Mouse (Mus musculus): Measurements from ENCODE around the gene Ccni.
A peak's percentile ranks its signal among the peaks of the same experiment; 100 is the strongest.

Ccni gene

GRCm38 (mm10) chr5:93206109-93207005 lies at the start of gene Ccni, which contains the start of gene 2010109A12Rik:
TSS of gene Ccni (minus strand) at chr5:93206495.
TSS of gene 2010109A12Rik (plus strand) at chr5:93206518.
- DNase-seq = peak; percentile 99

DNA sequence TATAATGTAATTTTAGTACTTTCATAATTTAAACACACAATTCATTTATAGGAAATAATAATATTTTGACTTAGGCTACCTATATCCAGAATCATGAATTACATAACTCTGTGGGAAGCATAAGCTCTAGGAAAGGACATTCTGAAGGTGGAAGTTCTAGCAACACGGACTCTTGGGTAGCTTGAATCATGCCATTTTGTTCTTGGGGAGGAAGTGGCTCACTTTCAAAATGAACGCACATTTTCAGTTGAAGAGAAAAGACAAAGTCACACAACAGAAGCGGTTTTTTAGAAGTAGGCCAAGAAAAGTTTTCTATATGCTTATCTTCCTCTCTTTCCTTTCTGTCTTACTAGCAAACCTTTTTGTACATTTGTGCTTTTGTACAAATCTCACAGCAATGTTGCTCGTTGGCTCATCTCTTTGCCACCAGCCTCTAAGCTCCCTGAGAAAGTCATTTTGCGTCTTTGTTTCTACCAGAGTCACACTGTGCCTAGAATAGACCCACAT lies 49.5 kb upstream of the Ccni start:
- no peak for DNase-seq

DNA sequence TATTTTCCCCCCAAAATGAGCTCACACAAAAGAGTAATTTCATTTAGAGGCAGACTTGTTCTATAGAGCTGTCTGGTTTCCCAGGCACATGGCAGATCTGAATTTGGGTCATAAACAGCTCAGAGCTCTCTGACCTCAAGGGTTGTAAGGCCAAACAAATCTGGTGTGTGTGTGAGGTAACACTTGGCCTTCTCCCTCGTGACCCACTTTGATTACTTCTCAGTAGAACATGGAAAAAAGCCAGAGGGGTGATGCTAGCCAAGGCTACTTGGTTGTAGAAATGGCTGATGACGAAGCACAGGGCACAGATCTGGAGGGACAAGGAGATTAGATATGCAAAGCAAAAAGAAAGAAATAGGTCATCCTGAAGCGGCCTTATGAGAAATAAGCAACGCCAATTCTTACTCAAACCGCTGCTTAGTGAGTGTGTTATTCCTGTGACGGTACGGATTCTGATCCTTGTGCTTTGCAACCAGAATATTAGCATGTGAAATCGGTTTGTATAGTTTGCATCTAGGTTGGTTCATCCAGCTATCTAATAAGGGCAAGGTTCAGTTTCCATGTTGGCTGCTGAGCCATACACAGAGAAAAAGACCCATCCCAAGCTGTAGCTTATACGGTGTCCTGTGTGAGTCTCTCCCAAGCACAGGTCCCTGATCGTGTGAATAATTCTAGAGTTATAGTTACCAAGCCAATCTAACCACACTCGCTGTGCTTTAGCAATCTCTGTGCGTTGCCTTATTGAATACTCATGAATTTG lies 44.9 kb upstream of the Ccni start:
- peak; percentile 96 for DNase-seq

- peak; percentile 11 for DNase-seq
Observed at GRCm38 (mm10) chr5:93249940-93250578, 43.8 kb upstream of the Ccni start.

- peak; percentile 64 for DNase-seq
Observed at GRCm38 (mm10) chr5:93245280-93245679, 39.0 kb upstream of the Ccni start.

- peak; percentile 37 for DNase-seq
Observed at GRCm38 (mm10) chr5:93239590-93240544, 33.6 kb upstream of the Ccni start.

GRCm38 (mm10) chr5:93236541-93236940 lies 30.2 kb upstream of the Ccni start:
- no peak for DNase-seq

DNA sequence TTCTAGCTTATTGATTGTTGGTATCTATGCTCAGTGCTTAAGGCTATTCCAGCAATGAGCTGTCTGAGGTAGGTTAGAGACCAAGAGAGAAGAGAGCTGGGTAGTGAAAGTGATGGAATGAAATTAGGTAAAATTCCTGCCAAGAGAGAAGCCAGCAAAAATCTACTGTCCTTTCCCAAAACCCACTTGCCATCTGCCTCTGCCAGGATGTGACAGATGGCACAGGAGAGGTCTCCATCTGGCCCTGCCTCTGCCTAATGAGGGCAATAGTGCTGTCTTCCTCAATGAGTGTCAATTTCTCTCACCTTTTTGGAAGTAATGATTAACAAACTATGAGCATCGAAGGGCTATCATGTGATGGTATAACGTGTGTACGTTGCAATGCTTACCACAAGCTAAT lies 29.6 kb upstream of the Ccni start:
- no peak for DNase-seq

DNA sequence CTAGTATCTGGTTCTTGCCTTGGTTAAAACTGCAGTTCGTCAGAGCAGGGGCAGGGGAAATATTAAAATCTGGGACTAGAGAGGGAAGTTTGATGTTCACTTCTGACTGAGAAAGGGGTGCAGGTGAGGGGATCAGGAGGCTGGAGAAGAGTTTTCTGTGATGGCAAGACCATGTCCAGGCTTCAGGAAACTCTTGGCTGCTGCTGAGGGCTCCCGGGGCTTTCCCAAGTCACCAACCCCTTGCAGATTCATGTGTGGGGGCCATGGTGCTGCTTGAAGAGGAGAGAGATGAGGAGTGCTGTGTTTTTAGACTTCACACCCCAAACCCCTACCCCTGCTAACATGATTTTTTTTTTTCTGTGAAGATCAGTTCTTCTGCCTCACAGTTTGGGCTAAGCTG lies 28.3 kb upstream of the Ccni start:
- no peak for DNase-seq

DNA sequence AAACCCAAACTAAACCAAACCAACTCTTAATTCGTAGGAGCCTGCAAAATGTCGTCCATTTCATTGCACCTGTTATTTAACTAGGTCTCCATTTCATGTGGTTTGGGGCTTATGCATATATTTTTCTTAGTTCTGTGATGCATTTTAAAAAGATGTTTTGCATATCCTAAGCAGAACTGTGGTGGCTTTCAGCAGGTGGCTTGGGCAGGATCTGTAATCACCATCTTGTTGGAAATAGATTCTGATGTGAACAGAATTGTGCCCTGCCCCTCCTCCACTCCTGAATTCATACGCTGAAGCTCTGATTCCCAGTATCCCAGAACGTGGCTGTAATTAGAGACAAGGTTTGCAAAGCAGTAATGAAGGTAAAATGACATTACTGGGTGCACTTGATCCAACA lies 27.8 kb upstream of the Ccni start:
- DNase-seq = no peak

GRCm38 (mm10) chr5:93232838-93233237 lies 26.5 kb upstream of the Ccni start:
- no peak for DNase-seq

GRCm38 (mm10) chr5:93231721-93232120 lies 25.4 kb upstream of the Ccni start:
- DNase-seq = no peak

GRCm38 (mm10) chr5:93229527-93229926 lies 23.2 kb upstream of the Ccni start:
- no peak for DNase-seq

DNA sequence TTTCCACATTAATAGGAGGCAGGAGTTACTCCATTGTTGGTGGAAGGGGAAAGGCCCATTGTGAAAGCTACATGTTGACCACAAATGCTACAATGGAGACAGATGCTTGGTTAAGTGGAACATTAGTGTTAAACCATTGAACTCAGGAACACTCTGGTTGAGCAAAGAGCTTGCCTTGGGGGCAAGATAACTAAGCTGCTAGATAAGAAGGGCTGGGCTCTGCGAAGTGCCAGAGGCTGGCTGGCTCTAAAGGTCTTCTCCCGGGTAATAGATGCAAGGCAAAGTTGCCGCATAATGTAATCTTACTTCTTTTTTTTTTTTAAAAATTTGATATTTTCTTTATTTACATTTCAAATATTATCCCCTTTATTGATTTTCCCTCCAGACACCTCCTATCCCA lies 20.9 kb upstream of the Ccni start:
- no peak for DNase-seq

- DNase-seq = peak; percentile 79
Observed at GRCm38 (mm10) chr5:93224549-93224948, 18.3 kb upstream of the Ccni start.

GRCm38 (mm10) chr5:93221661-93222060 lies 15.4 kb upstream of the Ccni start:
- DNase-seq = peak; percentile 75

- DNase-seq = peak; percentile 66
Observed at GRCm38 (mm10) chr5:93218375-93218774, 12.1 kb upstream of the Ccni start.

DNA sequence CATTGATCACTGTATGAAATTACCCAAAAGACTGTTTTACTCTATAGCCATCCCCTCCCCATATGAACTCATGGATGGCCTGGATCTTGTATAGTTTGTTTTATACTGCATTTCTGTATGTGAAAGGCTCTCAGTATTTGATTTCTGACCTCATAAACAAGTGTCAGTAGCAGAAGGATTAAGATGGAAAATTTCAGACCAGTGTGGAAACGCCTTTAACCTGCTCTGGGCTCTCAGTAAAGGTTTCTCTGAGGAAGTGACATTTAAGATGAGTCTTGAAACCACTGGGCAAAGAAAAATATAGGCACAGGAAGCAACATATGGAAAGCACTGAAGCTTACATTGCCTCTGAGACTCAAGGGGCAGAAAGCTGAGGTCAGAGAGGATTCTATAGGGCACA lies 1.3 kb upstream of the Ccni start:
- no peak for DNase-seq

GRCm38 (mm10) chr5:93207006-93207348 lies 682 bp upstream of the Ccni start:
- no peak for DNase-seq

DNA sequence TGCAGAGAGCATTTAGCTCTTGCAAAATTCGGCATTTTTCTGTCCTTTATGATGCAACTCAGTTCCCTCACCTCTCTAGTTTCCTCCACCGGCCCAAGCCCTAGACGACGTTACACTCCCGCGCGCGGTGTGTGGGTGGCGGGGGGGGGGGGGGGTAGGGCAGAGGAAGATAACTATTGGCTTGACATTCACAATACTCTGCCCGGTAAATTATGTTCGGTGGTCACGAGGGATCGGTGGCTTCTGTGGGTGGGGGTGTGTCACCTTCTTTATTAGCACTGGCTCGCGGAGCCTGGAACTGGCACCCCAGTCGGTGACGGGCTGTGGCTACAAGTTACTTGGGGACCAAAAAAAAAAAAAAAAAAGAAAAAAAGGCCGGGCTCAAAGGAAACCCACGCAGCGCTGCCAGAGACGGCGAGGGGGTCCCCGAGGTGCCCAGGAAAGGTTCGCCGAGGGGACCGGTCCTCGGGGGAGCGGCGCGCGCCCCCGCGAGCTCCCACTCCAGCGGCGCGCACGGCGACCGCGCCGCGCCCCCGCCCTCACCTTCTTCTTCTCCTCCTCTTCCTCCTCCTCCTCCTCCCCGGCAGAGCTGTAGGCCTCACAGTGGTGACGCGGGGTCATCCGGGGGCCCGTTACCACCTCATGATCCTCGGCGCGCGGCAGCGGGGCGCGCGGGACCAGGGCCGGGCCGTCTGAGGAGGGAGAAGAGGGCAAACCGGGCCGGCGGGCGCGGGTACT lies 755 bp downstream of the Ccni start:
- peak; percentile 98 for DNase-seq

DNA sequence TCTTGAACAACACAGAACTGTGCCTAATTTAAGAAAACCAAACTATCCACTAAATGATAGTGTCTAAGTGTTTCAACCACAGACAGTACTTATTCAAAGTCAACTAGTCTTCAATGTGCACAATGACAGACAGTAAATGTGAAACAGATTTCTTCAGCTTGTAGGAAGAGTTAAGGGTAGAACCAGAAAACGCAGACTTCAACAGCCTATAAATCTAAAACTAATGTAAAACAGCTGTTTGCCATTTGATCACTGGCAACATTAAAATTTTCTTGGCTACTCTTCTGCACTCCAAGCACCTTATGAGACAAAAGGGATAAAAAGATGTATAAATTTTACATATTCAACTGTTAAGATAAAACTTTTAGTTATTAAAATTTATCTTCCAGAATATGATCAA lies 5.1 kb downstream of the Ccni start:
- no peak for DNase-seq
